Mouse (Mus musculus) liver, embryonic 16.5 days (tissue): ENCODE measurements around the gene Piwil4. TPM values are rescaled to one million over a fixed set of nuclear protein-coding genes. Genes with fewer than 3 reads are reported as not detected.
"Not testable (repeated sequence)": the region's sequence is repeated elsewhere in the genome, so short reads cannot be mapped to it uniquely, and the experiment has no call there.

Experiments used
- ATAC-seq: fragments of 200-750 bp; cut with Nextera tagmentation; 2 replicates; pipeline ENCODE4 v1.8.0; 2017; ENCODE audit warnings: low read depth, mild to moderate bottlenecking, moderate number of reproducible peaks, moderate library complexity
- H3K27ac ChIP-seq: fragments of 300-500 bp; sonication (generic); 2 replicates; pipeline ENCODE4 v1.5.1; 2014; ENCODE audit warnings: mild to moderate bottlenecking, low read length
- H3K27me3 ChIP-seq: fragments of 300-500 bp; sonication (generic); 2 replicates; pipeline ENCODE4 v1.6.1; 2014; ENCODE audit warnings: low read depth, low read length, mixed read lengths; ENCODE audit not compliant: control insufficient read depth, insufficient read depth
- H3K36me3 ChIP-seq: fragments of 300-500 bp; sonication (generic); 2 replicates; pipeline ENCODE4 v1.6.1; 2014; ENCODE audit warnings: mild to moderate bottlenecking; ENCODE audit not compliant: control insufficient read depth, insufficient read depth
- H3K4me1 ChIP-seq: fragments of 300-500 bp; sonication (generic); 2 replicates; pipeline ENCODE4 v1.6.1; 2014; ENCODE audit warnings: low read depth, low read length, mixed read lengths; ENCODE audit not compliant: control insufficient read depth
- H3K4me2 ChIP-seq: fragments of 300-500 bp; sonication (generic); 2 replicates; pipeline ENCODE4 v1.6.1; 2014; ENCODE audit warnings: low read depth, low read length, mixed read lengths
- H3K4me3 ChIP-seq: fragments of 300-500 bp; sonication (generic); 2 replicates; pipeline ENCODE4 v1.5.1; 2014; ENCODE audit warnings: low read depth, mild to moderate bottlenecking, low read length
- H3K9ac ChIP-seq: fragments of 300-500 bp; sonication (generic); 2 replicates; pipeline ENCODE4 v1.6.1; 2014; ENCODE audit warnings: low read depth, low read length
- H3K9me3 ChIP-seq: fragments of 300-500 bp; sonication (generic); replicated peaks from 2 replicates; pipeline ENCODE4 v1.6.1; 2016; ENCODE audit warnings: low read length; ENCODE audit not compliant: control insufficient read depth
- WGBS: fragments of 180-500 bp; shearing (Covaris S2); extraction: QIAGEN DNeasy Blood & Tissue Kit; methylation state at CpG from one replicate; pipeline ENCODE4 v1.1.7; 2014; ENCODE audit not compliant: insufficient replicate concordance; 5-methylcytosine and 5-hydroxymethylcytosine counted together
- polyA plus RNA-seq: library from polyadenylated mRNA; unstranded; fragments of >200 nt; fragmentation: Nextera tagmentation; extraction: Ambion mirVana; gene quantifications from 2 replicates; pipeline ENCODE4 v1.2.1, GENCODE M21; 2015

The Piwil4 gene
- polyA plus RNA-seq, 1 experiment from 2014 or later: 0.05 TPM

- Histone ChIP-seq H3K27me3 (no peaks in the 10 kb centered on the region), H3K4me1 (no peaks in the 10 kb centered on the region), H3K9ac (no peak overlapping the region), H3K4me2 (no peak overlapping the region), H3K9me3 (no peaks in the 10 kb centered on the region), H3K36me3 (no peaks in the 10 kb centered on the region), H3K4me3 (no peak overlapping the region), H3K27ac (no peak overlapping the region)
- no peak for ATAC-seq
- 91% methylated on average over 13 of the region's 15 CpGs for WGBS
Measured at GRCm38 (mm10) chr9:14715258-14715657, 25.3 kb downstream of the Piwil4 start.

GRCm38 (mm10) chr9:14710910-14711309, 29.6 kb downstream of the Piwil4 start:
- Histone ChIP-seq H3K9me3 (no peaks in the 10 kb centered on the region), H3K27ac (no peak overlapping the region), H3K36me3 (no peaks in the 10 kb centered on the region), H3K4me1 (no peaks in the 10 kb centered on the region), H3K9ac (no peak overlapping the region), H3K27me3 (no peaks in the 10 kb centered on the region), H3K4me2 (no peak overlapping the region), H3K4me3 (no peak overlapping the region)
- ATAC-seq: no peak
- 64% methylated on average over 3 of the region's 3 CpGs for WGBS

- Histone ChIP-seq H3K36me3 (no peaks in the 10 kb centered on the region), H3K9me3 (no peaks in the 10 kb centered on the region), H3K27me3 (no peaks in the 10 kb centered on the region), H3K4me1 (no peaks in the 10 kb centered on the region), H3K4me3 (no peak overlapping the region), H3K4me2 (no peak overlapping the region), H3K9ac (no peak overlapping the region), H3K27ac (no peak overlapping the region)
- WGBS: 62% methylated on average over 13 of the region's 13 CpGs
- ATAC-seq: 0 out of 2 replicates have a peak, but pooled peaks have one; percentile 9
Measured at GRCm38 (mm10) chr9:14705321-14706162, 35.0 kb downstream of the Piwil4 start.

- 56% methylated on average over 1 of the region's 1 CpGs for WGBS
- H3K27me3 ChIP-seq, H3K9ac ChIP-seq, H3K4me3 ChIP-seq, H3K9me3 ChIP-seq, ATAC-seq, H3K4me1 ChIP-seq, H3K4me2 ChIP-seq, H3K27ac ChIP-seq, H3K36me3 ChIP-seq: not testable (repeated sequence)
Measured at GRCm38 (mm10) chr9:14700795-14701194, 39.7 kb downstream of the Piwil4 start.

- no peaks in the 10 kb centered on the region for H3K9me3 ChIP-seq
- no peaks in the 10 kb centered on the region for H3K4me1 ChIP-seq
- ATAC-seq: no peak
- no peaks in the 10 kb centered on the region for H3K27me3 ChIP-seq
- no peak overlapping the region for H3K4me2 ChIP-seq
- no peak overlapping the region for H3K27ac ChIP-seq
- WGBS: 33% methylated on average over 7 of the region's 7 CpGs
- H3K9ac ChIP-seq: no peak overlapping the region
- no peak overlapping the region for H3K4me3 ChIP-seq
- H3K36me3 ChIP-seq: no peaks in the 10 kb centered on the region
Measured at GRCm38 (mm10) chr9:14699288-14699640, 41.3 kb downstream of the Piwil4 start.

- 47% methylated on average over 12 of the region's 12 CpGs for WGBS
- H3K4me1 ChIP-seq: no peaks in the 10 kb centered on the region
- no peaks in the 10 kb centered on the region for H3K36me3 ChIP-seq
- H3K4me3 ChIP-seq: no peak overlapping the region
- H3K9ac ChIP-seq: no peak overlapping the region
- no peak overlapping the region for H3K4me2 ChIP-seq
- ATAC-seq: peak; percentile 43; the same call in 1 of the 2 replicates
- no peaks in the 10 kb centered on the region for H3K9me3 ChIP-seq
- no peak overlapping the region for H3K27ac ChIP-seq
- H3K27me3 ChIP-seq: no peaks in the 10 kb centered on the region
Measured at GRCm38 (mm10) chr9:14698582-14699287, 41.8 kb downstream of the Piwil4 start.

- Histone ChIP-seq H3K4me3 (no peak overlapping the region), H3K9me3 (no peaks in the 10 kb centered on the region), H3K27ac (no peak overlapping the region), H3K9ac (no peak overlapping the region), H3K4me2 (no peak overlapping the region), H3K36me3 (no peaks in the 10 kb centered on the region), H3K4me1 (no peaks in the 10 kb centered on the region), H3K27me3 (no peaks in the 10 kb centered on the region)
- 29% methylated on average over 4 of the region's 4 CpGs for WGBS
- ATAC-seq: no peak
Measured at GRCm38 (mm10) chr9:14697903-14698302, 42.6 kb downstream of the Piwil4 start.

- Histone ChIP-seq H3K27me3 (no peaks in the 10 kb centered on the region), H3K4me1 (no peaks in the 10 kb centered on the region), H3K9ac (no peak overlapping the region), H3K4me2 (no peak overlapping the region), H3K9me3 (no peaks in the 10 kb centered on the region), H3K36me3 (no peaks in the 10 kb centered on the region), H3K27ac (no peak overlapping the region), H3K4me3 (no peak overlapping the region)
- no peak for ATAC-seq
- 48% methylated on average over 12 of the region's 12 CpGs for WGBS
Measured at GRCm38 (mm10) chr9:14689376-14690108, 51.0 kb downstream of the Piwil4 start.
